Mouse (Mus musculus) neural tube, embryonic 12.5 days (tissue): ENCODE data around the gene Gpa33. TPM values are rescaled to one million over a fixed set of nuclear protein-coding genes. Genes with fewer than 3 reads are reported as not detected.

ENCODE experiments used
- ATAC-seq: fragments of 200-750 bp; cut with Nextera tagmentation; 2 replicates; pipeline ENCODE4 v1.8.0; 2017; ENCODE audit warnings: low read depth, mild to moderate bottlenecking, moderate TSS enrichment, moderate library complexity; ENCODE audit not compliant: low FRiP score
- H3K27ac ChIP-seq: fragments of 300-500 bp; sonication (generic); 2 replicates; pipeline ENCODE4 v1.5.1; 2016
- H3K27me3 ChIP-seq: fragments of 300-500 bp; sonication (generic); replicated peaks from 2 replicates; pipeline ENCODE4 v1.6.1; 2016; ENCODE audit warnings: mild to moderate bottlenecking
- H3K36me3 ChIP-seq: fragments of 300-500 bp; sonication (generic); 2 replicates; pipeline ENCODE4 v1.6.1; 2016; ENCODE audit warnings: mild to moderate bottlenecking
- H3K4me1 ChIP-seq: fragments of 300-500 bp; sonication (generic); 2 replicates; pipeline ENCODE4 v1.6.1; 2016
- H3K4me2 ChIP-seq: fragments of 300-500 bp; sonication (generic); replicated peaks from 2 replicates; pipeline ENCODE4 v1.6.1; 2016; ENCODE audit warnings: mild to moderate bottlenecking
- H3K4me3 ChIP-seq: fragments of 300-500 bp; sonication (generic); 2 replicates; pipeline ENCODE4 v1.5.1; 2016
- H3K9ac ChIP-seq: fragments of 300-500 bp; sonication (generic); 2 replicates; pipeline ENCODE4 v1.6.1; 2016; ENCODE audit warnings: mild to moderate bottlenecking
- H3K9me3 ChIP-seq: fragments of 300-500 bp; sonication (generic); 2 replicates; pipeline ENCODE4 v1.6.1; 2016; ENCODE audit warnings: mild to moderate bottlenecking
- WGBS: fragments of 180-500 bp; shearing (Covaris S2); methylation state at CpG from one replicate; pipeline ENCODE4 v1.1.7; 2016; 5-methylcytosine and 5-hydroxymethylcytosine counted together
- polyA plus RNA-seq: library from polyadenylated mRNA; unstranded; fragments of >200 nt; fragmentation: Nextera tagmentation; extraction: Ambion mirVana; gene quantifications from 2 replicates; pipeline ENCODE4 v1.2.1, GENCODE M21; 2016

Gene Gpa33
- 0.29 TPM in 1 of 2 replicates, not detected in the other for polyA plus RNA-seq

- H3K9ac ChIP-seq, result no peak within 1 kb of the TSS
- H3K4me2 ChIP-seq, result no peak within 1 kb of the TSS
- no peaks in the 10 kb centered on the region for H3K36me3 ChIP-seq
- H3K27ac ChIP-seq, result no peak within 1 kb of the TSS
- no peaks in the 10 kb centered on the region for H3K27me3 ChIP-seq
- WGBS, result 85% methylated on average over 5 of the region's 5 CpGs
- peaks cover 17% of the 10 kb centered on the region for H3K4me1 ChIP-seq
- no peak within 1 kb of the TSS for H3K4me3 ChIP-seq
- no peak for ATAC-seq
- H3K9me3 ChIP-seq, result no peaks in the 10 kb centered on the region
Observed at GRCm38 (mm10) chr1:166130224-166130860, at the start of gene Gpa33. TSS of gene Gpa33 (plus strand) at chr1:166130238.

- WGBS, result 69% methylated on average over 19 of the region's 19 CpGs
Observed at GRCm38 (mm10) chr1:166088446-166089170, 41.4 kb upstream of the Gpa33 start.

GRCm38 (mm10) chr1:166089337-166089736 lies 40.7 kb upstream of the Gpa33 start:
- WGBS, result 71% methylated on average over 3 of the region's 3 CpGs
- Histone ChIP-seq H3K4me2 (no peak overlapping the region), H3K27me3 (no peaks in the 10 kb centered on the region), H3K4me3 (no peak overlapping the region), H3K27ac (no peak overlapping the region), H3K9ac (no peak overlapping the region), H3K9me3 (no peaks in the 10 kb centered on the region), H3K4me1 (no peaks in the 10 kb centered on the region), H3K36me3 (no peaks in the 10 kb centered on the region)
- no peak for ATAC-seq

More at GRCm38 (mm10) chr1:166088446-166089170, 41.4 kb upstream of the Gpa33 start:
- no peak for ATAC-seq
- Histone ChIP-seq H3K36me3 (no peaks in the 10 kb centered on the region), H3K4me1 (no peaks in the 10 kb centered on the region), H3K27ac (no peak overlapping the region), H3K27me3 (no peaks in the 10 kb centered on the region), H3K4me3 (no peak overlapping the region), H3K9ac (no peak overlapping the region), H3K4me2 (no peak overlapping the region), H3K9me3 (no peaks in the 10 kb centered on the region)

- H3K27me3 ChIP-seq, result no peaks in the 10 kb centered on the region
- 60% methylated on average over 4 of the region's 4 CpGs for WGBS
- no peak overlapping the region for H3K27ac ChIP-seq
- no peaks in the 10 kb centered on the region for H3K36me3 ChIP-seq
- no peaks in the 10 kb centered on the region for H3K9me3 ChIP-seq
- no peaks in the 10 kb centered on the region for H3K4me1 ChIP-seq
- H3K4me2 ChIP-seq, result no peak overlapping the region
- no peak overlapping the region for H3K9ac ChIP-seq
- no peak overlapping the region for H3K4me3 ChIP-seq
- ATAC-seq, result no peak
Observed at GRCm38 (mm10) chr1:166089739-166090138, 40.3 kb upstream of the Gpa33 start.

- H3K27ac ChIP-seq, result no peak overlapping the region
- no peaks in the 10 kb centered on the region for H3K27me3 ChIP-seq
- no peak overlapping the region for H3K9ac ChIP-seq
- no peaks in the 10 kb centered on the region for H3K9me3 ChIP-seq
- 93% methylated on average over 2 of the region's 2 CpGs for WGBS
- H3K4me3 ChIP-seq, result no peak overlapping the region
- no peak overlapping the region for H3K4me2 ChIP-seq
- H3K36me3 ChIP-seq, result no peaks in the 10 kb centered on the region
- no peaks in the 10 kb centered on the region for H3K4me1 ChIP-seq
- ATAC-seq, result no peak
Observed at GRCm38 (mm10) chr1:166090306-166090705, 39.7 kb upstream of the Gpa33 start.

- Histone ChIP-seq H3K4me1 (no peaks in the 10 kb centered on the region), H3K36me3 (no peaks in the 10 kb centered on the region), H3K9me3 (no peaks in the 10 kb centered on the region), H3K9ac (no peak overlapping the region), H3K4me2 (no peak overlapping the region), H3K4me3 (no peak overlapping the region), H3K27ac (no peak overlapping the region), H3K27me3 (no peaks in the 10 kb centered on the region)
- no peak for ATAC-seq
- WGBS, result 88% methylated on average over 3 of the region's 3 CpGs
Observed at GRCm38 (mm10) chr1:166094462-166094861, 35.6 kb upstream of the Gpa33 start.

GRCm38 (mm10) chr1:166098120-166098519 lies 31.9 kb upstream of the Gpa33 start:
- Histone ChIP-seq H3K9me3 (no peaks in the 10 kb centered on the region), H3K4me3 (no peak overlapping the region), H3K27ac (no peak overlapping the region), H3K27me3 (no peaks in the 10 kb centered on the region), H3K36me3 (no peaks in the 10 kb centered on the region), H3K4me2 (no peak overlapping the region), H3K9ac (no peak overlapping the region), H3K4me1 (no peaks in the 10 kb centered on the region)
- 96% methylated on average over 2 of the region's 2 CpGs for WGBS
- ATAC-seq, result no peak

GRCm38 (mm10) chr1:166102920-166103608 lies 27.0 kb upstream of the Gpa33 start:
- H3K4me1 ChIP-seq, result no peaks in the 10 kb centered on the region
- H3K9ac ChIP-seq, result no peak overlapping the region
- peak; percentile 48; the same call in 1 of the 2 replicates for ATAC-seq
- no peaks in the 10 kb centered on the region for H3K36me3 ChIP-seq
- H3K4me2 ChIP-seq, result no peak overlapping the region
- WGBS, result 68% methylated on average over 11 of the region's 11 CpGs
- no peaks in the 10 kb centered on the region for H3K9me3 ChIP-seq
- H3K27ac ChIP-seq, result no peak overlapping the region
- H3K27me3 ChIP-seq, result no peaks in the 10 kb centered on the region
- no peak overlapping the region for H3K4me3 ChIP-seq

- WGBS, result 95% methylated on average over 3 of the region's 3 CpGs
Observed at GRCm38 (mm10) chr1:166104858-166105257, 25.2 kb upstream of the Gpa33 start.

GRCm38 (mm10) chr1:166105464-166105863 lies 24.6 kb upstream of the Gpa33 start:
- Histone ChIP-seq H3K27ac (no peak overlapping the region), H3K9me3 (no peaks in the 10 kb centered on the region), H3K27me3 (no peaks in the 10 kb centered on the region), H3K4me3 (no peak overlapping the region), H3K36me3 (no peaks in the 10 kb centered on the region), H3K9ac (no peak overlapping the region), H3K4me2 (no peak overlapping the region), H3K4me1 (no peaks in the 10 kb centered on the region)
- no peak for ATAC-seq
- 80% methylated on average over 6 of the region's 6 CpGs for WGBS

More at GRCm38 (mm10) chr1:166104858-166105257, 25.2 kb upstream of the Gpa33 start:
- Histone ChIP-seq H3K9me3 (no peaks in the 10 kb centered on the region), H3K4me1 (no peaks in the 10 kb centered on the region), H3K27me3 (no peaks in the 10 kb centered on the region), H3K36me3 (no peaks in the 10 kb centered on the region), H3K27ac (no peak overlapping the region), H3K4me2 (no peak overlapping the region), H3K4me3 (no peak overlapping the region), H3K9ac (no peak overlapping the region)
- no peak for ATAC-seq

- no peaks in the 10 kb centered on the region for H3K9me3 ChIP-seq
- ATAC-seq, result no peak
- H3K9ac ChIP-seq, result no peak overlapping the region
- no peak overlapping the region for H3K27ac ChIP-seq
- no peak overlapping the region for H3K4me3 ChIP-seq
- H3K27me3 ChIP-seq, result no peaks in the 10 kb centered on the region
- H3K4me2 ChIP-seq, result no peak overlapping the region
- peaks cover 6% of the 10 kb centered on the region; the same call in 1 of the 2 replicates for H3K4me1 ChIP-seq
- H3K36me3 ChIP-seq, result no peaks in the 10 kb centered on the region
- 88% methylated on average over 3 of the region's 3 CpGs for WGBS
Observed at GRCm38 (mm10) chr1:166114986-166115385, 15.1 kb upstream of the Gpa33 start.

GRCm38 (mm10) chr1:166115719-166116118 lies 14.3 kb upstream of the Gpa33 start:
- 97% methylated on average over 4 of the region's 4 CpGs for WGBS
- Histone ChIP-seq H3K4me1 (peaks cover 6% of the 10 kb centered on the region; the same call in 1 of the 2 replicates), H3K27me3 (no peaks in the 10 kb centered on the region), H3K27ac (no peak overlapping the region), H3K9ac (no peak overlapping the region), H3K9me3 (no peaks in the 10 kb centered on the region), H3K36me3 (no peaks in the 10 kb centered on the region), H3K4me3 (no peak overlapping the region), H3K4me2 (no peak overlapping the region)
- ATAC-seq, result no peak
